Mouse (Mus musculus) kidney, adult 2 months (tissue): Measurements from ENCODE around the gene Ssbp3. TPM values are rescaled to one million over a fixed set of nuclear protein-coding genes. Genes with fewer than 3 reads are reported as not detected.

ENCODE experiments used
- DNase-seq: peaks from one replicate; pipeline ENCODE4 v3.0.0; 2021
- H3K27ac ChIP-seq: fragments of 200-500 bp; 2 replicates; pipeline ENCODE4 v1.5.1; 2012; ENCODE audit warnings: low read depth, low read length, control low read depth, inconsistent platforms; ENCODE audit not compliant: insufficient read depth
- H3K27me3 ChIP-seq: fragments of 200-500 bp; replicated peaks from 2 replicates; pipeline ENCODE4 v1.6.1; 2012; ENCODE audit warnings: mild to moderate bottlenecking, moderate library complexity, low read length, inconsistent platforms; ENCODE audit not compliant: control insufficient read depth, insufficient read depth
- H3K36me3 ChIP-seq: fragments of 200-500 bp; 2 replicates; pipeline ENCODE4 v1.6.1; 2012; ENCODE audit warnings: mild to moderate bottlenecking, moderate library complexity, low read length, inconsistent platforms; ENCODE audit not compliant: control insufficient read depth, insufficient read depth
- H3K4me1 ChIP-seq: fragments of 200-500 bp; 2 replicates; pipeline ENCODE4 v1.6.1; 2011; ENCODE audit warnings: low read length; ENCODE audit not compliant: control insufficient read depth, insufficient read depth
- H3K4me3 ChIP-seq: fragments of 200-500 bp; 2 replicates; pipeline ENCODE4 v1.5.1; 2011; ENCODE audit warnings: mild to moderate bottlenecking, low read depth, low read length, control low read depth; ENCODE audit not compliant: insufficient read depth
- CTCF ChIP-seq: fragments of 200-500 bp; conservative IDR thresholded peaks from 2 replicates; pipeline ENCODE4 v1.5.1; 2011; ENCODE audit warnings: low read depth, mild to moderate bottlenecking, control low read depth, low read length, moderate library complexity, mixed read lengths; ENCODE audit not compliant: insufficient read depth, insufficient read length
- POLR2A ChIP-seq: fragments of 200-500 bp; IDR thresholded peaks from one replicate; pipeline ENCODE4 v1.6.1; 2011; ENCODE audit warnings: low read depth, low read length, control low read depth
- WGBS: fragments of 180-500 bp; shearing (Covaris S2); methylation state at CpG from one replicate; pipeline ENCODE4 v1.1.7; 2018; 5-methylcytosine and 5-hydroxymethylcytosine counted together
- polyA plus RNA-seq: library from polyadenylated mRNA; depleted of rRNA; stranded (reverse); fragments of >200 nt; gene quantifications from 2 replicates; pipeline ENCODE4 v1.2.3, GENCODE M21; 2012

The Ssbp3 gene
- polyA plus RNA-seq, 1 experiment, result 48.6 TPM

DNA sequence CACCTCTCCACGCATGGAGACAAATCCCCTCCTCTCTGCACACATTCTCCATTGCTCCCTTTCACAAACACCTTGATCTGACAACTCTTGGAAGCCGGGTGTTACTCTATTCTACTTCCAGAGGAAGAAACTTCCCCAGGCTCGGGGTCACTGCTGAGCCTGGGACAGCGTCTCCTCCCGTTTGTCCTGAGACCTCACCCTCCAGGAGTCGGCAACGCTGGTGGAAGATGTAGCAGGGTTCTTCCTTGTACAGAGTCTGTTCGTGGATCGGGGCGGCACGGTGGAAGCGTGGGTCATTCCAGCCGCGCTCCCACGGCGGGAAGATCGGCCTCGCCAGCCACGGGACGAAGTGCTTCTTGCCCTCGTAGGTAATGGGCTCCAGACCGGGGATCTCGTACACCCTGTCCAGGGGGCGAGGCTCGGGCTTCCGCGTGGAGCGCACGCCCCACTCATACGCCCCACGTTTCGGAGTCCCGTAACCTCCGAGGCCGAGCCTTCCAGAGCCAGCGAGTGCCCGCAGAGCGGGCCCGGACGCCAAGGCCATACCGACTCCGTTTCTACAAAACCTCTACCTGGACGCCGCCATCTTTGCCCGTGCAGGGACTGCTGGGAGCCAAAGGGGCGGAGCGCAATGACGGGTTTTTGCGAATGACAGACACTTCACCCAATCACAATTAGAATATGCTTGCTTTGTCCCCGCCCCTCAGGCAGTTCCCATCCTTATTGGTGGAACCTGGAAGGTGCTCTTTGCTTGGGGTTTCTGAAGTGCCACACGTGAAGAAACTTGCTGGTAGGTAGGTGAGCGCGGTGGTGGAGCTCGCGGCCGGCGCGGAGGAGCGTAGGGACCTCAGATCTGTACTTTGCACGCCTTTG lies 156.0 kb downstream of the Ssbp3 start, which contains the start of the genes Mrpl37 and Cyb5rl:
Gene Mrpl37 (minus strand): TSS at position 617 of the 873 bp plus-strand sequence.
Gene Cyb5rl (plus strand): TSS at position 737 of the 873 bp plus-strand sequence.
- no peaks in the 10 kb centered on the region for H3K27me3 ChIP-seq
- peaks cover 8% of the 10 kb centered on the region; the same call in 1 of the 2 replicates for H3K4me1 ChIP-seq
- DNase-seq, result peak; percentile 98
- no peaks in the 10 kb centered on the region for H3K36me3 ChIP-seq
- under 1% methylated on average over 60 of the region's 60 CpGs for WGBS
- peak within 1 kb of the TSS; percentile 52 for H3K27ac ChIP-seq
- peak within 1 kb of the TSS; percentile 96 for H3K4me3 ChIP-seq
- TF ChIP-seq POLR2A (peak; percentile 83), CTCF (no peak)

DNA sequence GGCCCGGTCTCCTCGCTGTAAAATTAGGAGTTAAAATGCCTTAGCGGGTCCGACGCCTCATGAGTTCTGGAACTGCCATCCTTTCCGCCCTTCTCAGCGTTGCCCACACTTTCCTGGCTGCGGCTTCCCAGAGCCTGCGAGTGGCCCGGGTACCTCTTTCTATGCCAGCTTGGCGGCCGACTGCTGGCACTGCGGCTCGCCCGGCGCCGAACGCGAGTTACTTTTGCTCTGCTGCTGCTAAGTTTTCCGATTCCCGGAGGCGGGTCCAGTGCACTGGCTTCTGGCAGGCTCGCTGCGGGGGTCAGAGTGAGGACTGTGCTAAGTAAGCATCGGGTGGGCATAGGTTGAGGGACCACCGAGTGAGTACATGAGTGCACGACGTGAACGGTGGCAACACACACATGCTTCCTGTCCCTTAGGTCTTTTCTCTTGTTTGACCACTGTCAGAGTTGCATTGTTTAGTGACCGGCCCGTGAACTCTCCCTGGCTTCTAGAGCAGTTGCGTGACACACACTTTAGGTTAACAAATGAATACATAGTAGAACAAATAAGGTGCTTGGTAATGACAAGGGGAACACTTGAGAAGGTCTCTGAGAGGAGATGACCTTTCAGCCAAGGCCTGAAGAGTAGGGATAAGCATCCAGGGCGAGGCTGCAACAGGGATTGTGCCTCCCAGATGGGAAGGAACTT lies 156.8 kb downstream of the Ssbp3 start:
- DNase-seq, result no peak
- no peaks in the 10 kb centered on the region for H3K36me3 ChIP-seq
- 5% methylated on average over 33 of the region's 33 CpGs for WGBS
- H3K27ac ChIP-seq, result peak overlapping the region; percentile 41
- H3K4me3 ChIP-seq, result peak overlapping the region; percentile 96
- TF ChIP-seq POLR2A (no peak), CTCF (no peak)
- H3K4me1 ChIP-seq, result peaks cover 8% of the 10 kb centered on the region; the same call in 1 of the 2 replicates
- H3K27me3 ChIP-seq, result no peaks in the 10 kb centered on the region

DNA sequence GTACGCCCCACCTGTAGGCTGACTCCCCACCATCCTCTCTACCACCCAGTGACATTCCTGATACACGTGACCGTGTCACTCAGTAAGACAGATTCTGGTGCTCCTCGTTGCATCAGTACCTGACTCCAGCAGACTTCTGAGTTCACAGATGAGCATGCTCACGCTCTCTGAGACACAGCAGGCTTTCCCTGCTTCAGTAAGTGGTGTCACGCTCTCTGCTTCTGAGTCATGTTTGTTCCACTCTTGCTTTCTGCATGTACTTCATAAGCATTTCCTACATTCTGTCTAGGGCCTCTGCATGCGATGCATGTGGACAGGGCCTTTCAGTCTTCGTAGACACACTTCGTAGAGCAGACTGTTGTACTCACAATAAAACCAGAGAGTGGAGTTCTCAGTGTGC lies 161.8 kb downstream of the Ssbp3 start:
- Histone ChIP-seq H3K27me3 (no peaks in the 10 kb centered on the region), H3K4me3 (no peak overlapping the region), H3K27ac (no peak overlapping the region), H3K4me1 (no peaks in the 10 kb centered on the region), H3K36me3 (no peaks in the 10 kb centered on the region)
- 75% methylated on average over 9 of the region's 9 CpGs for WGBS
- DNase-seq, result no peak
- TF ChIP-seq POLR2A (no peak), CTCF (no peak)

DNA sequence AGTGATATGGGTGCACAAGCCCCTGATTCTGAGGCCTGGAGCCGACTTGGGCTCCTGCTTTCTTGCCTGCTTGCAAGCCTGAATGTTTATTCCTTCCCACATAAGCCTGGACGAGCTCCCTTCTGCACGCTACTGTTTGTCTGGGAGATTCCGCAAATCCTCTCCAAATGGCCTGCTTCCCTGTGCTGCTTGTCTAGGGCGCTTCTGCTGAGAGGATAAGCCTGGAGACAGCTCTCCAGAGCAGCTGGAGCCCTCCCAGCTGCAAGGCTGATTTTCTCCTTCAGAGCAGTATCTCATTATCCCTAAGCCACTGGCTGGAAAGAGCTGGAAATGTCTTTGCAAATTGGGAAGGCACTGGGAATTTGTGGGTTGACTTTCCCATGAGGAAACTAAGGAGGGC lies 165.0 kb downstream of the Ssbp3 start:
- WGBS, result 71% methylated on average over 5 of the region's 5 CpGs
- Histone ChIP-seq H3K27me3 (no peaks in the 10 kb centered on the region), H3K4me3 (no peak overlapping the region), H3K27ac (no peak overlapping the region), H3K4me1 (no peaks in the 10 kb centered on the region), H3K36me3 (no peaks in the 10 kb centered on the region)
- no peak for TF ChIP-seq CTCF
- no peak for TF ChIP-seq POLR2A
- no peak for DNase-seq

DNA sequence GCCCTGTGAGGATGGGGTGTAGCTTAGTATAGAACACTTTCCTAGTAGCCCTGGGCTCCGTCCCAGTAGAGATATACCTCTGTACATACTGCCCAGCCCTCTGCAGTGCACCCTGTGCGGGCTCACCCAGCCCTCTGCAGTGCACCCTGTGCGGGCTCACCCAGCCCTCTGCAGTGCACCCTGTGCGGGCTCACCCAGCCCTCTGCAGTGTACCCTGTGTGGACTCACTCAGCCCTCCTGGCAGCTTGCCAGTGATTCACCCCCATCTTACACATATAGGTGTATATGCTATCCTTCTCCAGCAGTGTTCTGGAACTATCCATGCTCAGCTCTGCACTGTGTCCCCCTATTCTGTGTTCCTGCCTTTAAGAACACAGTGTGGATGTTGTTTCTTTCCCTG lies 168.4 kb downstream of the Ssbp3 start:
- DNase-seq, result no peak
- Histone ChIP-seq H3K36me3 (no peaks in the 10 kb centered on the region), H3K27me3 (no peaks in the 10 kb centered on the region), H3K27ac (no peak overlapping the region), H3K4me3 (no peak overlapping the region), H3K4me1 (no peaks in the 10 kb centered on the region; the same call in 1 of the 2 replicates)
- no peak for TF ChIP-seq POLR2A
- no peak for TF ChIP-seq CTCF
- 90% methylated on average over 4 of the region's 4 CpGs for WGBS

DNA sequence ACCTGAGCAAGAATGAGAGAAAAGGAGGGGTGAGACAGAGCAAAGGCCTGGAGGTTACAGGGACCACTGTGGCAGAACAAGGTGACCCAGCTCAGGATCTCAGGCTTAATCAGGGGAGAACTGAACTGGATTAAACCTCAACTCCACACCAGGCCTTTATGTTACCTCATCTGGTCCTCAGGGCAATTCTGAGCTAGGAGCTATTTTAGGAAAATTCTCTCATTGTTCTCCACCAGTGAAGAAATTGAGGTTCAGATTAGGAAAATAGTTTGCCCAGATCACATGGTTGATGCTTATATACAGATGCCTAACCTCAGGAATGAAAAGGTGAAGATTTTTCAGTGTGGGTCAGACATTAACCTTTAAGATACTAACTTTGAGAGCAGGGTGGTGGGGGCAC lies 169.2 kb downstream of the Ssbp3 start:
- no peak for TF ChIP-seq CTCF
- TF ChIP-seq POLR2A, result no peak
- no peaks in the 10 kb centered on the region for H3K36me3 ChIP-seq
- DNase-seq, result peak; percentile 39
- H3K4me3 ChIP-seq, result no peak overlapping the region
- no peaks in the 10 kb centered on the region for H3K27me3 ChIP-seq
- H3K27ac ChIP-seq, result no peak overlapping the region
- H3K4me1 ChIP-seq, result no peaks in the 10 kb centered on the region; the same call in 1 of the 2 replicates

DNA sequence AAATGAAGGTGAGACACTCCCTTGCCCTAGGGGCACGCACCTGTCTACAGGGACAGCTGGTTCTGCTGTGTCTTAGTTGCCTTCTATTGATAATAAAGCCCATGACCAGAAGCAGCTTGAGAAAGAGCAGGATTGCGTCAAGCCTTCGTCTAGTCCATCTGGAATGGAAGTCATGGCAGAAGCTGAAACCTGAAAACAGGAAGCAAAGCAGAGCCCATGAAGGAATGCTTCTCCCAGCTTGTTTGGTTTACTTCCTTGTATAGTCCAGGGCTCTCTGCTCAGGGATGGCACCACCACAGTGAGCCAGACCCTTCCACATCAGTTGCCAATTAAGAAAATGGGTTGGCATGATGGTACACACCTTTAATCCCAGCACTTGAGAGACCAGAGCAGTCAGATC lies 171.7 kb downstream of the Ssbp3 start:
- Histone ChIP-seq H3K4me3 (no peak overlapping the region), H3K27ac (peak overlapping the region; percentile 19; the same call in 1 of the 2 replicates), H3K36me3 (no peaks in the 10 kb centered on the region), H3K4me1 (no peaks in the 10 kb centered on the region; the same call in 1 of the 2 replicates), H3K27me3 (no peaks in the 10 kb centered on the region)
- DNase-seq, result no peak
- no peak for TF ChIP-seq POLR2A
- no peak for TF ChIP-seq CTCF
- 88% methylated on average over 3 of the region's 3 CpGs for WGBS
